Mouse (Mus musculus): ENCODE data around the gene Camk1d.

DNA sequence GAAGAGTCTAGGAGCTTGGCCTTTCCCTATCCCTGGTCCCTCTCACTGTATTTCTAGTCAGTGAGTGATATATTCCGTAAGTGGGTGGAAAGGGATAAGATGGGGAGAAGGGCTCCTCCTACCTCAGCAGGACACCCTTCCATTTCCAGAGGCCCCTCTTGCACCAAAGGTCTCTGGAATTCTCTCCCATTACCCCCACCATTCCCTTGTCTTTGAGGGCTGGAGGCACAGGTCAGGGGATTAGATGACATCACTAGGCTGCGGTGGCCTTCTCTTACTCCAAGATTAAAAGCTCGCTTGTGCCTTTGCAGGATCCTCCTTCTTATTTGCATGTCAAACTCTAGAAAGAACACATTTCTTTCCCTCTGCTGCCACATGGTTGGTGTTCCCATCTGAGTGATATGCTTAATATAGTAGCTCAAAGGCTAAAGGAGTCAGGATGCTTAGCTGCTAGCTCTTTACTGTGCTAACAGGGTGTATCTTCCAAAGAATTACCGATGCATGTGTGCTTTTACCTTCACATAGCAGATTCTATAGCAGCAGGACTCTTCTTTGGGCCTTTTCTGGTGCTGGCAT, 244.9 kb downstream of the Camk1d start:
- TF ChIP-seq CTCF (conservative IDR thresholded peaks at IDR 0.05; ENCODE audit: insufficient read depth, insufficient read length, low read depth, low read length) (no peak), POLR2A (IDR thresholded peaks at IDR 0.05; ENCODE audit: low read depth, low read length) (no peak)

Data from kidney, adult 2 months (tissue).